Mouse (Mus musculus): ENCODE measurements around the gene Snx10.
"Not testable (repeated sequence)": the region's sequence is repeated elsewhere in the genome, so short reads cannot be mapped to it uniquely, and the experiment has no call there.

Snx10 gene

GRCm38 (mm10) chr6:51523807-51524320 lies at the start of gene Snx10:
Gene Snx10, plus strand, starts transcription at chr6:51523901.
- peak; percentile 59 to 71 for DNase-seq (ENCODE audit: low spot score in 2 of 2)

GRCm38 (mm10) chr6:51479136-51479731 lies 44.5 kb upstream of the Snx10 start:
- DNase-seq (ENCODE audit: low spot score in 2 of 2): no peak

- no peak for DNase-seq (ENCODE audit: low spot score in 2 of 2)
Observed at GRCm38 (mm10) chr6:51481548-51481947, 42.2 kb upstream of the Snx10 start.

DNA sequence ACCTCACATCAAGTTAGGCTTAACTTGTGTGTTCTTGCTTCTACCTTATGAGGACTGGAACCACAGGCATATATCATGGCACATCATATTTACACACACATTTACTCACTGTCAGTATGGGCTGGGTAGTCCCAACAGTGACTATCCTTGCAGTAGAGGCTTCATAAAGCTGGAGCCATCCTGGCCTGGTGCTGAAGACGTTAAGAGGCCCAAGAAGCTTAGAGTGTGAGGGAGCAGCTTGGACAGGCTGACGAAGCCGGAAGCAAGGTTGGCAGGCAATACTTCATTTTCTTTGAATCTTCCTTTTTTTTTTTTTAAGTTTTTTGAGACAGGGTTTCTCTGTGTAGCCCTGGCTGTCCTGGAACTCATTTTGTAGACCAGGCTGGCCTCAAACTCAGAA lies 39.8 kb upstream of the Snx10 start:
- no peak for DNase-seq (ENCODE audit: low spot score in 2 of 2)

- not testable (repeated sequence) for DNase-seq (ENCODE audit: low spot score in 2 of 2)
Observed at GRCm38 (mm10) chr6:51484556-51484955, 39.1 kb upstream of the Snx10 start.

DNA sequence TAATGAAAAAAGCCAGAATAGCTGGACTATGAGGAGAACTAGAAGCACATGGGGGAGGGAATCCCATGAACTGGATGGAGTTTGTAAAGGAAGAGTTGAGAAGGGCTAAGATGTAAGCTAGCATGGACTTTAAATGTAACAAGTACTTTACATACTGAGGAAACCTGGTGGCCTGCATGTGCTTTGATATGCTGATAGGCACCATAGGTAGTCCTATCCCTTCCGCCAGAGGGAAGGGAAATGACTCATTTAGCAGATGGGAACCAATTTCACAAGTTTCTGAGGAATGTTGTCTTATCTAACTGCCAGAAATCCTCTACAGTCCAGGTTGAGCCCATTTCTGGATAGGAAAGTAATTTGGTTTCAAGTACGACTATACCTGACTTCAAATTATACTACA lies 38.1 kb upstream of the Snx10 start:
- DNase-seq (ENCODE audit: low spot score in 2 of 2): no peak

GRCm38 (mm10) chr6:51486076-51486710 lies 37.5 kb upstream of the Snx10 start:
- no peak for DNase-seq (ENCODE audit: low spot score in 2 of 2)

DNA sequence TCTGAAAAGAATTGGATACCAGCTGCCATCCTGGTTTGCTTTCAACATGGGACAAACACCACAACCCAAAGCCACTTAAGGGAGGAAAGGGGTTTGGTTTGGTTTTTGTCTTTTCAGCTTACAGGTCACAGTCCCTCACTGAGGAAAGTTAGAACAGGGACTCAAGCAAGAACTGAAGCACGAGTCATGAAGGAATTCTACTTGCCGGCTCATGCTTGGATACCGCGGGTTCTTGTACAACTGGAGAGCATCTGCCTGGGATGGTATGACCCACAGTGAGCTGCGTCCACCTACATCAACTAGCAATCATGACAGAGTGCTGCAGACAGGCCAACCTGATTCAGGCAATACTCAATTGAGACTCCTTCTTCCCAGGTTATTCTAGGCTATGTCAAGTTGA lies 37.0 kb upstream of the Snx10 start:
- no peak for DNase-seq (ENCODE audit: low spot score in 2 of 2)

DNA sequence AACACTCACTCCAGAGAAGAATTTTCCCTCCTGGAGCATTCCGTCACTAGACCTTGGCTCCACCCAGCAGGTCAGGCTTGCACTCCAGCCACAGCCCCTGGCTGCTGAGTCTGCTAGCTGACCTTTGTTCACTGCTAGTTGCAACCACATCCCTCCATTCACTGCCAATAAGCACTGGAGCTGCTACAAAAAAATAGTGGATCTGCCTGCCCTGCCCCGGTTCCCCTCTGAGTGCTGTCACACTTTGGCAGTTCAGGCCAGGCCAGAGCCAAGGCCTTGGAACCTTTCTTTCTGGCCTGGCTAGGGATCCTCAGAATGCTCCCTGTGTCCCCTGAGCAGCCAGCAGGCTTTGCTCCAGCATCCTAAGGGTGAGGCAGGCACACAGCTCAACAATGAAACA lies 33.9 kb upstream of the Snx10 start:
- no peak for DNase-seq (ENCODE audit: low spot score in 2 of 2)

GRCm38 (mm10) chr6:51497321-51498111 lies 26.2 kb upstream of the Snx10 start:
- DNase-seq (ENCODE audit: low spot score in 2 of 2): no peak

DNA sequence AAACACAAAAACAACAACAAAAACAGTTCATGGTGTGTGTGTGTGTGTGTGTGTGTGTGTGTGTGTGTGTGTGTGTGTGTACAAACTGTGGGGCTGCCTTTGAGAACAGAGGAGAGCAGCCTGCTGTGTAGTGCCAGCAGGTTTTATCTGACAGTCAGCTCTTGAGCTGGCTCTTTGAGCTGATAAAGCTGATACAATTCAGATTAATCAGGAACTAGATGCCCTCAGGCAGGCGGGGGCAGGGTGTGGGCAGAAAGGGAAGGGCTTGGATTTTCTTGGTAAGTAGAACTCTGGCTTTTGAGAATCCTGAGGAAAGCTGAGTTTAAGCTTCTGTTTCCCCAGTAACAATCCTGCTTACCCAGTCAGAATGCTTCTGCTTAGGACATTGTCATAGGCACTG lies 18.0 kb upstream of the Snx10 start:
- DNase-seq (ENCODE audit: low spot score in 2 of 2): no peak

- DNase-seq (ENCODE audit: low spot score in 2 of 2): no peak
Observed at GRCm38 (mm10) chr6:51507556-51507955, 16.1 kb upstream of the Snx10 start.

GRCm38 (mm10) chr6:51508750-51509648 lies 14.7 kb upstream of the Snx10 start:
- peak; percentile 72 to 78 for DNase-seq (ENCODE audit: low spot score in 2 of 2)

DNA sequence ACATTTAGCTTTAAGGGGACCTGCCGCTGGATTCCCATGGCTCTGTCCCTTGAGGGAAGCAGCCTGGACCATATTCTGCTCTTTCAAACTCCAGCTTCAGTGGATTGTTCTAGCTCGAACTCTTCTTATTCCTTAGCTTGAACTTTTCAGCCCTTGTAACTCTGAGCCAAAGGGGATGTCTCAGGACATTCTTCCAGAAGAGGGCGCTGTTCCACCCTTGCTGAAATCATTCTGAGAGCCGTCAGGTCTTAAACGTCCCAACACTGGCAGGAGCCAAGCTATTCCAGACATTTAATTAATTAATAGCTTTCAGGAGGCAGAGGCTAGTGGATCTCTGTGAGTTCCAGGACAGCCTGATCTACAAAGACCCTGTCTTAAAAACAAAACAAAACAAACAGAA lies 13.6 kb upstream of the Snx10 start:
- no peak for DNase-seq (ENCODE audit: low spot score in 2 of 2)

- no peak for DNase-seq (ENCODE audit: low spot score in 2 of 2)
Observed at GRCm38 (mm10) chr6:51510946-51511345, 12.8 kb upstream of the Snx10 start.

- no peak for DNase-seq (ENCODE audit: low spot score in 2 of 2)
Observed at GRCm38 (mm10) chr6:51513745-51514144, 10.0 kb upstream of the Snx10 start.

- DNase-seq (ENCODE audit: low spot score in 2 of 2): no peak
Observed at GRCm38 (mm10) chr6:51514860-51515259, 8.8 kb upstream of the Snx10 start.

- DNase-seq (ENCODE audit: low spot score in 2 of 2): no peak
Observed at GRCm38 (mm10) chr6:51523310-51523709, 391 bp upstream of the Snx10 start.

- DNase-seq (ENCODE audit: low spot score in 2 of 2): peak; percentile 41 to 48
Observed at GRCm38 (mm10) chr6:51524321-51524931, 725 bp downstream of the Snx10 start.

DNA sequence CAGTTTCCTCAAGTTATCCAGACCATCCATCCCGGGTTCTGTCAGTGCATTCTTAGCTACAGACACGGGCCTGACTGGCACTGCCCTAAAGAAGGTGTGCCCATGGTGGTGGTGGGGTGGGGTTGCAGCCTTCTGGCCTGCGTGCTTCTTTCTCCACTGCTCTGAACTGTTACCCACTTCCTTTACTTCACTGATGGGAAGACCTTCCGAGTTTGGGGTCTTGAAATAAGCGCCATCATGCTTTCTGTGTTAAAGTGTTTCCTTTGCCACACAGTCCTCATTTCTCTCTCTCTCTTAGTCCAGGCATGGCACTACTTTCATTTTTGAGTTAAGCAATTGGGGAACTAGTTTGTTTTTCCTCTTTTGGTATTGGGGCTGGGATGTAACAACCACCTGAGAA lies 1.3 kb downstream of the Snx10 start:
- DNase-seq (ENCODE audit: low spot score in 2 of 2): no peak

GRCm38 (mm10) chr6:51529457-51529856 lies 5.8 kb downstream of the Snx10 start:
- DNase-seq (ENCODE audit: low spot score in 2 of 2): no peak
